Mouse (Mus musculus) midbrain, embryonic 14.5 days (tissue): ENCODE results near the gene Xpo6. TPM values are rescaled to one million over a fixed set of nuclear protein-coding genes. Genes with fewer than 3 reads are reported as not detected.

Source experiments
- ATAC-seq: fragments of 200-750 bp; cut with Nextera tagmentation; 2 replicates; pipeline ENCODE4 v1.8.0; 2017; ENCODE audit warnings: moderate number of reproducible peaks, moderate library complexity; ENCODE audit not compliant: low FRiP score, low TSS enrichment
- DNase-seq: peaks from one replicate; pipeline ENCODE4 v3.0.0-alpha.2; 2015
- H3K27ac ChIP-seq: fragments of 300-500 bp; sonication (generic); replicated peaks from 2 replicates; pipeline ENCODE4 v1.5.1; 2014; ENCODE audit warnings: mild to moderate bottlenecking, low read depth, low read length, moderate library complexity
- H3K27me3 ChIP-seq: fragments of 300-500 bp; sonication (generic); 2 replicates; pipeline ENCODE4 v1.6.1; 2014; ENCODE audit warnings: low read length, control low read depth, mixed read lengths; ENCODE audit not compliant: control insufficient read depth, insufficient read depth
- H3K36me3 ChIP-seq: fragments of 300-500 bp; sonication (generic); 2 replicates; pipeline ENCODE4 v1.6.1; 2014; ENCODE audit warnings: low read length, control low read depth; ENCODE audit not compliant: control insufficient read depth, insufficient read depth
- H3K4me1 ChIP-seq: fragments of 300-500 bp; sonication (generic); 2 replicates; pipeline ENCODE4 v1.6.1; 2014; ENCODE audit warnings: mild to moderate bottlenecking, antibody characterized with exemption, low read length, control low read depth; ENCODE audit not compliant: control insufficient read depth, insufficient read depth
- H3K4me2 ChIP-seq: fragments of 300-500 bp; sonication (generic); 2 replicates; pipeline ENCODE4 v1.6.1; 2014; ENCODE audit warnings: mild to moderate bottlenecking, low read length, moderate library complexity
- H3K4me3 ChIP-seq: fragments of 300-500 bp; sonication (generic); replicated peaks from 2 replicates; pipeline ENCODE4 v1.5.1; 2014; ENCODE audit warnings: low read depth, low read length
- H3K9ac ChIP-seq: fragments of 300-500 bp; sonication (generic); replicated peaks from 2 replicates; pipeline ENCODE4 v1.6.1; 2014; ENCODE audit warnings: mild to moderate bottlenecking, low read length, moderate library complexity
- H3K9me3 ChIP-seq: fragments of 300-500 bp; sonication (generic); 2 replicates; pipeline ENCODE4 v1.6.1; 2016; ENCODE audit warnings: low read length, control low read depth, mixed read lengths; ENCODE audit not compliant: control insufficient read depth
- WGBS: fragments of 180-500 bp; shearing (Covaris S2); extraction: QIAGEN DNeasy Blood & Tissue Kit; methylation state at CpG from one replicate; pipeline ENCODE4 v1.1.7; 2014; 5-methylcytosine and 5-hydroxymethylcytosine counted together
- polyA plus RNA-seq: library from polyadenylated mRNA; unstranded; fragments of >200 nt; fragmentation: Nextera tagmentation; extraction: Ambion mirVana; gene quantifications from 2 replicates; pipeline ENCODE4 v1.2.1, GENCODE M21; 2014

The Xpo6 gene
- polyA plus RNA-seq, result 64.2 and 65.1 TPM in 2 replicates

GRCm38 (mm10) chr7:126200178-126200996 lies at the start of gene Xpo6:
Gene Xpo6 (minus strand): TSS chr7:126200501.
- Histone ChIP-seq H3K36me3 (no peaks in the 10 kb centered on the region), H3K27me3 (no peaks in the 10 kb centered on the region), H3K4me1 (peaks cover 18% of the 10 kb centered on the region), H3K4me3 (peak within 1 kb of the TSS; percentile 96), H3K4me2 (peak within 1 kb of the TSS; percentile 86), H3K9me3 (no peaks in the 10 kb centered on the region), H3K27ac (peak within 1 kb of the TSS; percentile 87), H3K9ac (peak within 1 kb of the TSS; percentile 94)
- DNase-seq (peak; percentile 99), ATAC-seq (peak; percentile 97)
- WGBS, result under 1% methylated on average over 56 of the region's 57 CpGs

DNA sequence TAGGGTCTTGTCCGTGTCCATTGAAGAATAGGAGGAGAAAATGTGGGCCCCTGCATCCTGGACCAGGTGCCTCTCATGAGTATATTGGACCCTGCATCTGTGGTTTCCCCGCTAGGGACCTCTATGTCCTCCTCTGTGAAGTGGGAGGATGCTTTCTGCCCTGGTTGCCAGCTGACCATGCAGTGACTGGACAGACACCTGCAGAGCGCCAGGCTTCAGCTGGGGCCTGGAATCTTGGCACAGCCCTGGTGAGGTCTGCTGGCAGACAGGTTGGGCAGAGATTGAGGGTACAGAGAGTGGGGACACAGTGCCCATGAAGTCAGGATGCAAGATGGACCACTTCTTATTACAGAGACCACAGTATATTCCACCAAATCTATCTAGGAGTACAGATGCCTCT lies 49.7 kb upstream of the Xpo6 start:
- H3K4me2 ChIP-seq, result no peak overlapping the region
- H3K9ac ChIP-seq, result no peak overlapping the region
- H3K27me3 ChIP-seq, result no peaks in the 10 kb centered on the region
- no peak overlapping the region for H3K4me3 ChIP-seq
- 0 out of 2 replicates have a peak, but pooled peaks cover 4% of the 10 kb centered on the region for H3K4me1 ChIP-seq
- ATAC-seq, result no peak
- no peaks in the 10 kb centered on the region for H3K9me3 ChIP-seq
- H3K36me3 ChIP-seq, result no peaks in the 10 kb centered on the region
- DNase-seq, result no peak
- no peak overlapping the region for H3K27ac ChIP-seq
- 86% methylated on average over 3 of the region's 3 CpGs for WGBS

GRCm38 (mm10) chr7:126249146-126249545 lies 48.8 kb upstream of the Xpo6 start:
- Histone ChIP-seq H3K4me2 (no peak overlapping the region), H3K36me3 (no peaks in the 10 kb centered on the region), H3K4me1 (0 out of 2 replicates have a peak, but pooled peaks cover 4% of the 10 kb centered on the region), H3K9ac (no peak overlapping the region), H3K9me3 (no peaks in the 10 kb centered on the region), H3K27me3 (no peaks in the 10 kb centered on the region), H3K4me3 (no peak overlapping the region), H3K27ac (no peak overlapping the region)
- no peak for ATAC-seq
- WGBS, result 65% methylated on average over 5 of the region's 5 CpGs
- no peak for DNase-seq

- Histone ChIP-seq H3K36me3 (no peaks in the 10 kb centered on the region), H3K4me3 (no peak overlapping the region), H3K4me1 (0 out of 2 replicates have a peak, but pooled peaks cover 4% of the 10 kb centered on the region), H3K27ac (no peak overlapping the region), H3K9ac (no peak overlapping the region), H3K27me3 (no peaks in the 10 kb centered on the region), H3K4me2 (no peak overlapping the region; the same call in 1 of the 2 replicates), H3K9me3 (no peaks in the 10 kb centered on the region)
- DNase-seq (no peak), ATAC-seq (no peak)
- 51% methylated on average over 17 of the region's 17 CpGs for WGBS
Observed at GRCm38 (mm10) chr7:126248641-126249141, 48.4 kb upstream of the Xpo6 start.

- Histone ChIP-seq H3K4me2 (peak overlapping the region; percentile 17), H3K4me3 (no peak overlapping the region), H3K27ac (no peak overlapping the region), H3K4me1 (0 out of 2 replicates have a peak, but pooled peaks cover 4% of the 10 kb centered on the region), H3K9ac (no peak overlapping the region; the same call in 1 of the 2 replicates), H3K9me3 (no peaks in the 10 kb centered on the region), H3K36me3 (no peaks in the 10 kb centered on the region), H3K27me3 (no peaks in the 10 kb centered on the region)
- ATAC-seq (no peak), DNase-seq (peak; percentile 50)
- WGBS, result 6% methylated on average over 6 of the region's 6 CpGs
Observed at GRCm38 (mm10) chr7:126248088-126248487, 47.8 kb upstream of the Xpo6 start.

GRCm38 (mm10) chr7:126244168-126244750 lies 44.0 kb upstream of the Xpo6 start:
- ATAC-seq, result no peak
- H3K4me1 ChIP-seq, result 0 out of 2 replicates have a peak, but pooled peaks cover 4% of the 10 kb centered on the region
- H3K27me3 ChIP-seq, result no peaks in the 10 kb centered on the region
- 72% methylated on average over 6 of the region's 6 CpGs for WGBS
- no peaks in the 10 kb centered on the region for H3K36me3 ChIP-seq
- no peak overlapping the region for H3K9ac ChIP-seq
- no peaks in the 10 kb centered on the region for H3K9me3 ChIP-seq
- no peak overlapping the region for H3K4me2 ChIP-seq
- no peak overlapping the region for H3K27ac ChIP-seq
- no peak for DNase-seq
- no peak overlapping the region for H3K4me3 ChIP-seq

DNA sequence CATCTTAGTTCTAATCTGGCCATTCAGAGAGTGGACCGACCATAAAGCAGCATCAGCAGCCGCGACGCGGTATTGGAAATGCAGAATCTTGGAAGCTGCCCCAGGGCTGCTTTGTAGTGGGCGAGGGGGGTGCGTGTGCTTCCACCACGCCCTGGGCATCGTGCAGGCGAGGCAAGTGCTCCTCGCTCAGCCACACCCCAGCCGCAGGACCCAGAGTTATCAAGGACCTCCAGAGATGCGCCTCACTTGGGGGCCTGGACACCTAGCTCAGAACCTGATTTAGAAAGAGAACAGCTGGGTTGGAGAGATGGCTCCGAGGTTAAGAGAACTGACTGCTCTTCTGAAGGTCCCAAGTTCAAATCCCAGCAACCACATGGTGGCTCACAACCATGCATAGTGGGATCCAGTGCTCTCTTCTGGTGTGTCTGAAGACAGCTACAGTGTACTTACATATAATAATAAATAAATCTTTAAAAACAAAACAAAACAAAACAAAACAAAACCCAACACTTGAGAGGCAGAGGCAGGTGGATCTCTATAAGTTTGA lies 40.6 kb upstream of the Xpo6 start:
- H3K9ac ChIP-seq, result no peak overlapping the region

GRCm38 (mm10) chr7:126236794-126237192 lies 36.5 kb upstream of the Xpo6 start:
- WGBS, result 80% methylated on average over 5 of the region's 5 CpGs
- no peaks in the 10 kb centered on the region for H3K27me3 ChIP-seq
- no peak overlapping the region for H3K9ac ChIP-seq
- no peak for ATAC-seq
- DNase-seq, result no peak
- H3K4me2 ChIP-seq, result no peak overlapping the region
- H3K27ac ChIP-seq, result no peak overlapping the region
- H3K4me3 ChIP-seq, result no peak overlapping the region
- no peaks in the 10 kb centered on the region for H3K36me3 ChIP-seq
- no peaks in the 10 kb centered on the region for H3K9me3 ChIP-seq
- H3K4me1 ChIP-seq, result no peaks in the 10 kb centered on the region

More for the DNA sequence above, 40.6 kb upstream of the Xpo6 start:
- no peaks in the 10 kb centered on the region for H3K9me3 ChIP-seq
- WGBS, result 85% methylated on average over 14 of the region's 14 CpGs
- H3K4me1 ChIP-seq, result no peaks in the 10 kb centered on the region
- H3K4me3 ChIP-seq, result no peak overlapping the region
- no peak overlapping the region for H3K27ac ChIP-seq
- H3K4me2 ChIP-seq, result no peak overlapping the region
- H3K36me3 ChIP-seq, result no peaks in the 10 kb centered on the region
- ATAC-seq (no peak), DNase-seq (no peak)
- no peaks in the 10 kb centered on the region for H3K27me3 ChIP-seq
